Mouse (Mus musculus): ENCODE measurements around the gene B3gntl1. TPM values are rescaled to one million over a fixed set of nuclear protein-coding genes. Genes with fewer than 3 reads are reported as not detected.

The B3gntl1 gene
- polyA plus RNA-seq, 1 experiment from 2014 or later: 4.6 TPM

Other genes with a start within 250 kb of the B3gntl1 start
- gene Fn3k, start 238.2 kb downstream of the B3gntl1 start, polyA plus RNA-seq (2014; fragmentation: Nextera tagmentation; extraction: Ambion mirVana): 2.6 and 3.4 TPM in 2 replicates
- gene Tbcd, start 221.2 kb downstream of the B3gntl1 start, polyA plus RNA-seq (2014; fragmentation: Nextera tagmentation; extraction: Ambion mirVana): 33.8 and 42.5 TPM in 2 replicates
- gene Zfp750, start 153.8 kb downstream of the B3gntl1 start, polyA plus RNA-seq (2014; fragmentation: Nextera tagmentation; extraction: Ambion mirVana): 0.09 TPM in 1 of 2 replicates, not detected in the other
- 3.7 and 5.8 TPM in 2 replicates for gene Metrnl, start 28.4 kb upstream of the B3gntl1 start, polyA plus RNA-seq (2014; fragmentation: Nextera tagmentation; extraction: Ambion mirVana)
- gene Ptchd3, start 157.1 kb upstream of the B3gntl1 start, polyA plus RNA-seq (2014; fragmentation: Nextera tagmentation; extraction: Ambion mirVana): not detected in 2 replicates

All from forebrain, embryonic 14.5 days (tissue).